Mouse (Mus musculus) urinary bladder, postnatal 36 days (tissue): Measurements from ENCODE around the gene Fgfr2.
A peak's percentile ranks its signal among the peaks of the same experiment; 100 is the strongest.

Experiments
- DNase-seq, 2 experiments: peaks; one replicate each; pipeline ENCODE4 v3.0.0; 2022; ENCODE audit warnings: low spot score in 2 of 2, mixed read lengths in 1 of 2

Gene Fgfr2

DNA sequence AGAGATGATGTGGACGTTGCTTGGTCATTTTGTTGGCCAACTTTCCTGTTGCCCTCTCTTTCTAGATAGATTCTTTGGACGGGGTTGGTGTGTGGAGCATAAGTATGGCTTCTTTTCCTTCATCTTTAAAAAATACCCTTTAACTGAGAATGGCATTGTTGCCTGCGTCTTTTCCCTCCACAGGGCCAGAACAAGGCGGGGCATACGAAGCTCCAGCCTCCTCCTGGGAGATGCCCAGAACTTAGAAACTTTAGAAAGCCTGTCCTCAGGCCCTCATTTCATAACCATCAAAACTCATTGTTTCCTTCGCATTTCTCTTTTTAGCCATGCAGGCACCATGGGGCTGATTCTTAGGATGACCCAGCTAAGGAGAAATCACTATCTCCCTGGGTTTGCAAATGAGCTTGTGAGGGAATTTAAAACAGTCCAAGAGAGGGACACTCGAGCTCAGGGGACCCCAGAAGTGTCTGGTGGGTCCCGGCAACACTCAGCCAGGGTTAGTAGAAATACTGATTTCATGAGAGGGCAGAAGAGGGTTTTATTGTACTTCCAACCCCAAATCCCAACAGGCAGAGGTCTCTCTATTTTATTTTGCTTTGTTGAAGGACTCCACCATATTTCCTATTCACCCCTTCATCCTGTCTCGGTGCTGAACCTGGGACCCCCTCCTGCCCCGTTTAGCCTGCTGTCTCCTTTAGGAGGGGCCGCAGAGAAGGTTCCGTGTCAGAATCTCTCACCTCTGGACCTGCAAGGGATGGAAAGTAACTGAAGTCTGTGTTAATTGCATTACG is 2754.9 kb downstream of the Fgfr2 start:
- no peak for DNase-seq

DNA sequence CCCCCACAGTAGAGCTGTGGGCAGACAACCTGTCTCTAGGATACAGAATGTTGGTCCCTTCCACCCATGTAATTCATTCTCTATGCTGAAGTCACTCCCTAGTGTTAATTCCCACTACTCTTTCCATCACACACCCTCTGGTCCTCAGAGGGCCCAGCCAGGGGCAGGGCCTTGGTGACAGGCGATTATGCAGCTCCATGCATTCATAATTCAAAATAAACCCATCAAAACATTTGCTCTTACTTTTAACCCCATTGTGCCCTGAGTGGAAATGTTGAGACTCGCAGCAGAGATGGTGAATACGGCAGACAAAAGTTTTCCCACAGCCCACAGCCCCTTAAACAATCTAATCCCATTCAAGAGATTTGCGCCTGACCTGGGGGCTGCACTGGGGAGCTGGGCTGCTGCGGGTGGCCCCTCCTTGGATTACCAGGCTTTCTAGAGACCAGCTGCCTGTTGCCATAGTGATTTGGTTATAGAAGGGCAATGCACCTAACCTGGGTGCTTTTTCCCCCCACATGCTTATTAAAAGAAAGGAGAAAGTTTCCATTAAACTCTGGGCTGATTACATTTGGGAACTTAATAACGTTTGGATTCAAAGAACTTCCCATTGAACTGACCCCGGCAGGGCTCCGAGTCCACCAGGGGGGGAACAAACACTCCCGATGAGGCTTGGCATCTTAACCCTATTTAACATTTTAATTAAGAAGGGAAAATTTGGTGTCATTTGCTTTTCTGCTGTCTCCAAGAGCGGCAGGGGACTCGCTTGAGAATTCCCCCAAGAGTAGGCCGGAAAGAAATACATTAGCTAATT is 2755.7 kb downstream of the Fgfr2 start:
- no peak for DNase-seq

DNA sequence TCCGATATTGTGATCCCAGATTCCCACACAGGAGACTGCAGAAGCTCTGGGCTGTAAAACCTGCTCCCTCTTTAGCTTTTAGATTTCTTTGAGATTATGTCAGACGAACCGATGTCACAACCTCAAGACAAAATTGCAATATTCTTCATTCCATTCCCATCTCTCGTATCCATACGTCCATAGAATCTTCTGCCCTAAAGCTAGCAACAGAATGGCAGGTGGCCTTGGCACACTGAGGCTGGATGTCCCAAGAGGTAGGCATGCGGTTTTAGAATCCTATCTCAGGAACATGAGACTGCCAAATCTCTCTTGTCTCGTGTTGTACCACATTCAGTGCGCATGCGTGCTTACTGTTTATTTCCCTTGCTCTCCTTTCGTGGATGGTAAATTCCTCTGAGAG is 2757.4 kb downstream of the Fgfr2 start:
- DNase-seq = no peak

DNA sequence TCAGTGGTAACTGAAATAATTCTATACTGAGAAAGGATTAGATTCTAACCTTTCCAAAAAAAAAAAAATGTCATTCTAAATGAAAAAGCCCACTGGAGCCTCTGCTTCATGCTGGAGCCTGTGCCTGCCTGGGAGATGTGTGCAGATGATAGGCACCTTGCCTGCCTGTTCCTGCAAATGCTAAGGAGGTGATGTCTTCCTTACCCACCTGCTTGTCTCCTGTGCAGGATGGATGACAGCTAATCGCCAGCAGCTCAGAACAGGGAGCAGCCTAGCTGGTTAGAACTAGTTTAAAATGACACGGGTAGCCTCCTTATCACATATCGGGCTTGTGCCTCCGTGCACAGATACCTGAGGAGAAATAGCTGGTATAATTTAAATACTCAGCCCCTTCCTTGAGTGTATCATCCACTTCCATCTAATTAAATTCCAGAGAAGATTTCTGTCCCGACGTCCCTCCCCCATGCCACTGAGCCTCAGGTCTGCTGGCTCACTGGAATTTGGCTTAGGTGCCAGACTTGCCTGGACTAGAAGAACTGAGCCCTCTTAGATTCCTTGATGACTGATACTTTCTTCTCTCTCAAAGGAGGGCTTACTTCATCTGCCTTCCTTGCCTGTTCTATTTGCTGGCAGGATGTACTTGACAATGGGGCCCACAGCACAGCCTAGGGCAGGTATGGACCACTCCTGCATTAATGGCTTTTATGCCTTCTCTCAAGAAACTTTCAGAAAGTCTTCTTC is 2782.6 kb downstream of the Fgfr2 start:
- no peak for DNase-seq

DNA sequence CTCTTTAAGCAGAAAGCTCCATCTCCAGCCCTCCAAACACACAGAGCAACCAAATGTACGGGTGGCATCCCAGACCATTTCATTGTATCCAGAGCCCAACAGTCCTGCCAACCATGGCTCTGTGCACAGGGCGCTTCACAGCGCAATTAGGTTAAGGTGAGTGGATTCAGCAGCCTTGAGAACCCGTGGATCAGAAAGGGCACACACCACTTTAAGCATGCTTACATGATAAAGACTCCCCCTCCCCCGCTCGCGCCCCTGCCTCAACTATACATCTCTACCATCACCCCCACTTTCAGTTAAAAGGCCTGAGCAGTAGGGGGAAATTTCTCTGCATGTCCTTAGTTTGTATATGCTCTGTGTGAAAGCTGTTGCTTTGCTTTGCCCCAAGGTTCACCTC is 2785.5 kb downstream of the Fgfr2 start:
- no peak for DNase-seq

DNA sequence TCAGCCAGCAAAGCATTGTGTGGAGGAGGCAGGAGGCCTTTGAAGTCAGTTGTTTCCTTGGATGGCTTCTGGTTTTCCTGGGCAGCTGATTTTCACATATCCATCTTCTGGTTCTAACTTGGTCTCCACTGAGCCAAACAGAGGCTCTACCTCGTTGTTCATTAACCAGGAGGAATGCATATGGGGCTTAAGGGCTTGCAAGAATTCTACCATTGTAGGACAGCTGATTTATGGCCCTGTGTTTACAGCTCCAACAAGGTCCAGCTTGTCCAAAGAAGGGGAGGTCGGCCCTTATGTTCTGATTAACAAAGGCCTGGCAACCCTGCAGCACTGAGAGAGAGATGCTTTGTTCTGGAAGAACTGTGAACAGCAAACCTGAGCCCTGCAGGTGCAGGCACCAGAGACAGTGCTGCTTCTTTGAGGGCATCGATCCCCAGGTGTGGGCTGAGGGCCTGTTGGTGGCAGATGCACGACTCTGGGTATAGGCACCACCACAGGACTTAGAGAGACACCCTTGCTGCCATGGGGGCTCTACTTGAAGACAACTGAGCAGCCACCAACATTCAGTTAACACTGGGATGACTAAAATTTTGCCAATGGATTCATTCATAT is 2787.6 kb downstream of the Fgfr2 start:
- peak in 1 of 2 experiments; percentile 21 for DNase-seq

DNA sequence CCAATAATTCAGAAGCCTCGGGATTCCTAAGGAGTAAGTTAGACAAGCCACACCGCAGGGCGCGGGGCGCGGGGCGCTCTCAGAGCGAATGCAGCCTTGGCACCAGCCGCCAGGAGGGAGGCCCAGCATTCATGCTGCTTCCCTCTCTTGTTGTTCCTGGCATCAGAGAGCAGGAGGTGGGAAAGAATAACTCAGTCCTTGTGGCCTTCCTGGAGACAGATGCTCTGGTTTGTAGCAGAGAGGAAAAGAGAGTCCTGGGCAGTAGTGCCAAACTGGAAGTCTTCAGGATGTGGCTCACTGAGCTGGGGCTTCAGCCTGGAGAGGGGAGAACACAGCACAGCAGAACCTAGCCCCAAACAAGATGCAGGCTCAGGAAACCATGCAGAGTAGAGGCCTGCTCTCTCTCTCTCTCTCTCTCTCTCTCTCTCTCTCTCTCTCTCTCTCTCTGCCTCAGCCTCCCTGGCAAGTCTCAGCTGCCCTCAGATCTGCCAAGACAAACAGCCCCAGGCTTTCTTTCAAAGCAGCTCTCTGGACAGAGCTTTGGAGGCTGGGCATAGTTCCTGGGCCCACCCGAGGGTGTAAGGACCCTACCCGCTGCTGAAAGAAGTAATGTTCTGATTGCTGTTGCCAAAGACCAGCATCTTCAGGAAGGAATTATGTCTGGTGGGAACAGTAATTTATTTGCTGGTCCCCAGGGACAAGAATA is 2790.5 kb downstream of the Fgfr2 start:
- DNase-seq = no peak

DNA sequence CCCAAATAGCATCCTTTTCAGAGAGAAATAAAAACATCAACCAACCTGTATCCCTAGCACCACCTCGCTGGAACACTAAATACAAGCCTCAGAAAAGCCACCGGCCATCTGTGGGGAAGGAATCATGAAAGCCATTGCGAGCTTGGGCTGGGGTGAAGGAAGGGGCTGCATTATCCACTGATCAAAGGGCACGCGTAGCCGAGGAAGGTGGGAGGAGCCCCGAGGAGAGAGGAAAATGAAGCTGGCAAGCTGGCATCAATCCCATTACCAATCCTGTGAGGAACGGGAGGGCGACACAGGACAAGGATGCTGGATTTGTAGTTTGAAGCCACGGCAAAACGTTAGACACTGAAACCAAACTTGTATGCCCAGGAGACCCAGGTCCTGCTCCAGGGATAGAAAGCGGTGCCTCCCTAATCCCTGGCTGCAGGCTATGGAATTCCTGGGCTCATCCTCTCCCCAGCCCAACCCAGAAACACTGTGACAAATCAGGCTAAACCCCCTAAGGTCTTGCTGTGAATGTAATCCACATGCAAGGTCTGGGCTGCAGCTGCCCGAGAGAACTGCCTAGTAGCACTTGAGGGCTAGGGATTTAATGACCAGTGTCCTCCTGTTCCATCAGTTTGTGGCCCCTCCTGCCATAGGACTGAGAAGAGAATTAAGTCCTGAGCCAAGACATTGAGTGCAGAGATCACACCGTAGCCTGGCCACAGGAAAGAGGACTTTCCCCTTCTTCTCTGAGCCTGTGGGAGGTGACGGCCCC is 2795.4 kb downstream of the Fgfr2 start:
- no peak for DNase-seq

DNA sequence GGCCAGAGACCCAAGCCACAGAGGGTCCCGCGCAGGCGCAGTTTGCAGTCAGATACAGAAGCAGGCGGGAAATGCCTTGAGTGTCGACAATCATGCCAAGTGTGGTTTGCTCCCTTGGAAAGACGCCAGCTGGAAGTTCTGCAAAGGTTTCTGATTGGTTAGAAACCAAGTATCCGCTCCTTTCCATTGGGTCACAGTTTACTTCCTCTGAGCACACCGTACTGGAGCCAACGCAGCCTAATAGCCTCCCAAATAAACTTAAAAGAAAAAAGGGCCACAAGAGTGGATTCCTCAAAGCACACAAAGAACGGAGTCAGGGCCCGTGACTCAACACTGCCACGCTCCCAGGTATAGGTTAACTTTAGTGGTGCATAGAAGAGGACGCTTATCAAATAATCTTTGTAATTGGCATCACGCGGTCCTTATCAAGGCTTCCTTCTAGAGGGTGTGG is 2797.1 kb downstream of the Fgfr2 start:
- peak; percentile 38 to 69 for DNase-seq

DNA sequence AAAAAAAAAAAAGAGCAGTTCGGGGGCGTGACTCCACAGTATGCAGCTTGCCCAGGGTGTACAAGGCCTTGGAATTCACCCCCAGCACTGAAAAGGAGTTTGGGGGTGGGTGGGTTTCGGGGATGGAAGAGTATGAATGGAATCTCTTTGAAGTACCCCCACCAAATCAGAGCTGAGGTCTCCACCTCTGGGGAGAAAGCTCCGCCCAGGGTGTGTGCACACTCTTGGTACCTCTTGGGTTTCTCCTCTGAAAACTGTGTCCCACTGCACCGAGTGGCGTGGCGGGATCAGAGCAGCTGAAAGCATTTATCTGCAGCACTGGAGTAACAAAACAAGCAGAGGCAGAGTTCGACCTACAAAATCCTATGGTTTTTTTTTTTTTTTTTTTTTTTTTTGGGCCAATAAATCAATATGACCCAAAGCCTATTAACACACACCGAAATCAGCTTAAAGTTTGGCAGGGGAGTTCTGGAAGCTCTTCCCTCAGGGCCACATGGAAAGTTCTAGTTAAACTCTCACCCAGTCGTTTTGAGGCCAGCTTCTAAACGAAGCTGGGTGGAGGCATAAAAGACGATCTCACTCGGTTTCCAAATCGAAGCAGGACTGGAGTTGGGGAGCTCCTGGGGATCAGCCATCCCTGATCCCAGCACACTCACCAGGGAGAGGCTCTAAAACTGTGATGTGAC is 2798.3 kb downstream of the Fgfr2 start:
- DNase-seq = no peak

DNA sequence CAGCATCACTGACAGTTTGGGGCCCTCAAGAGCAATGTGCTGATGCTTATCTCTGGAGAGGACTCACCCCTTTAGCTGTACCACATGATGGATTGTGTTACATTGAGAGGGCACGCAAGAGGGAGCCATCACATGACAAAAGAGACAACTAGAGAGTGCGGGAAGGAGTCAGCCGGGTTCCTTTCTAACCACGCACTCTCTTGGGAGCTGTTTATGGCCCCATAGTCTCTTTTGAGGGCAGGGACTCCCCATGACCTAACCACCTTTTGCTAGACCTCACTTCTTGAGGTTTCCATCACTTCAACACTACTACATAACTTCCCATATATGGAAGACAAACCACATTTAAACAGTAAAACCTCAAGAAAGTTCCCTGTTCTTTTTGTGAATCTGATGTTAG is 2799.4 kb downstream of the Fgfr2 start:
- DNase-seq = no peak

DNA sequence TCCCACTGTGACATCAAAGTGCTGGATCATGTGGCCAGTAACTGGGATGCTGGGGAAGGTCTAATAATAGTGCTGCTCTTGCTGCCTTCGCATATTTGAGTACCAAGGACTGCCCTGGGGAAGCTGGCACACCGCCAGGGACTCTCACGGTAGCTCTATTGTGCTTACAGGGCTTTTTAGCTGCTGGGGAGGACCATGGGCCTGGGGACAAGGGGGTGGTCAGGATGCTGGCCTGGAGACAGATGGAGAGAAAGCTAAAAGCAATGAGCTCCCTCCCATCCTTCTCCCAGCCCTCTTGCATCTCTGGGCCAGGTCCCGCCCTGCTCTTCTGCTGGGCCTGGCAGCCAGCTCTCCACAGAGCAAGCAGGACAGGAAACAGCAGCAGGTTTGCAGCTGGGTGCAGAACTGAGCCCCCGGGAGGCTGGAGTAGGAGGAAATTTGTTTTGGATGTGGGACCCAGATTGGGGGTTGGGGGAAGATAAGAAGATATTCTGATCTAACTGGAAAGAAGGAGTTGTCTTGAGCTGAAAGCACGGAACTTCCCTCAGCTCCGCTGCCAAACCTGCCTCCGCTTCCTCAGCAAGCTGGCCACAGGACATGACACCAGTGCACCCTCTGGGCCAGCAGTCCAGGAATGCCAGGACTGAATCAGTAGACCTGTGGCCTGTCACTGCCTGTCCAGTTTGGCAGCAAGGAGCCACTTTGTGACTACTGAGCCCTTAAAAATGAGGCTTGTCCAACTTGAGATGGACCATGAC is 2803.2 kb downstream of the Fgfr2 start:
- peak; percentile 26 to 54 for DNase-seq

DNA sequence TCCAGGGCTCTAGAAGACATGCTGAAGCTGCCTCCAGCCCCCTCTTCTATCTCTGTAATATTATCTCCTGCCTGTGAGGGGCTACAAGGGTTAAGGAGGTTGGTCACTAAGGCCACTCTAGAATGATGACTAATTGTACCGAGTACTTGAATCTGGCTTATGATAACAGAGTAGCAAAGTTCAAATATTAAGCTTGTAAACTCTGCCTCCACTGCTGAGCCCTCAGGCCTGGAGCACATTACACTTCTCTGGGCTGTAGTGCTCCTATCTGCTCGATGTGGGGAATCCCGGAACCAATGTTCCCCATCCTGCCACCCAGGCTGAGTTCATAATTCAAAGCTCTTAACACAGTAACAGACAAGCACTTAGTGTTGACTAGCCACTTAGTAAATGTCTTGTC is 2806.9 kb downstream of the Fgfr2 start:
- DNase-seq = no peak

DNA sequence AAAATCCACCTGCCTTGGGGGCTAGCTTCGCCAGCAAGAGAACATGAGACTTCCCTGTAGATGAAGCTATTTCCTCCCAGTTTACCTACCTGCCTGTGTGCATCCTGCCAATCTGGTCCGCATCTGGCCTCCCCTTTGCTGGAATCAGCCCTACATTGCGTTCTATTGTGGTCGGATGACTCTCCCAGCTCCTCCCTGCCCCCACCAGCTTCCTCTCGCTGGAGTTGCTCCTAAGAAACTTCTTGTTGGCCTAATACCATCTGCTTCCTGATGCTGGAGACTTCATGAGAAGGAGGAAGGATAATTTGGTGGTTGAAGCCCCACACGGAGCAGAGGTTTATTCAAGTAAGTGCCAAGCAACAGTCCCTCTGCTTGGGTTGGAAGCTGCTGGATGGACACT is 2807.9 kb downstream of the Fgfr2 start:
- no peak for DNase-seq

DNA sequence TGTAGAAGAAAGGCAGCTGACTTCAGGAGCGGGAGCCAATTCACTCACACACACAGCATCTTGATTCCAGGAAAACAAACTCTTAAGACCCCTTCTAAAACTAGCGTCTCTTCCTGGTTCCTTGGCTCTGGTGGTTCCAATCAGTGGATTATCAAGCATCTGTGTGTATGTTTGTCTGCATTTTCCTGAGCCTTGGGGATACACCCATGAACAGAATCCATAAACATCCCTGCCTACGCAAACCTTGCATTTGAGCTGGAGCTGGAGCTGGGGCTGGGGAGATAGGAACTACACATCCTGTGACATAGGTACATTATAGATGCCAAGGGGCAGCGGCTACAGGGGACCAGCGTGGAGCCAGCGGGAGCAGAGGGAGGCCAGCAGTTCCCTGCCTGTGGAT is 2808.5 kb downstream of the Fgfr2 start:
- DNase-seq = no peak

DNA sequence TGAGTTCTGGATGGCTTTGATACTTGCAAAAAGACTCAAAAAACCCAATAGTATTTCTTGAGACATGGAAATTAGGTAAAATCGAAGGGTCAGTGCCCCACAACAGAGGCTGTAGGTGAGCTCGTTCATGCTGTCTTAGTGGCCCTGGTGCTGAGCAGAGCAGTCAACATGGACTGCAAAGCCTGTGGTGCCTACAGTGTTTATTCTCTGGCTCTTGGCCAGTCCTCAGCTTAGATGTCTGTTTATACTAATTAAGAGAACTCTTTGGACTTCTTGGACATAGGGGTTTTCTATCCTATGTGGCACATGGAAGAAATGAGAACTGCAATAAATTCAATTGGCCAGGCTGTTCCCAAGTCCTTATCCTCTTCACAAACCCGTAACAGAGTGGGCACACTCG is 2811.8 kb downstream of the Fgfr2 start:
- no peak for DNase-seq

DNA sequence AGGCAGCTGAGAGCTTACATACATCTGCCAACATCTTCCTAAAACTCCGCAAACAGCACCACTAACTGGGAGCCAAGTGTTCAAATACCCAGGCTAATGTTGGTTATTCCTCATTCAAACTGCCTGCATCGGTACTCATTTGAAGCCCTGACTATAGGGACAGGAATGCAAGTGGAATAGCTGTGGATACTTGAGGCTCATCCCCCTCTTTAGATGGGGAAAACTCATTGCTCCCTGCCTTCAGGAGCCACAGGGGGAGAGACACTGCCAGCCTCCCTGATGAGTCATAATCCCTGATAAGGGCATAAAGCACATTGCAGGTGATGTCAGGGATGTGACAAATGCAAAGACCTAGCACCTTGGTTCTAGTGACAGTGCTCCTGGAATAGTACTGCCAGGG is 2814.0 kb downstream of the Fgfr2 start:
- DNase-seq = no peak

DNA sequence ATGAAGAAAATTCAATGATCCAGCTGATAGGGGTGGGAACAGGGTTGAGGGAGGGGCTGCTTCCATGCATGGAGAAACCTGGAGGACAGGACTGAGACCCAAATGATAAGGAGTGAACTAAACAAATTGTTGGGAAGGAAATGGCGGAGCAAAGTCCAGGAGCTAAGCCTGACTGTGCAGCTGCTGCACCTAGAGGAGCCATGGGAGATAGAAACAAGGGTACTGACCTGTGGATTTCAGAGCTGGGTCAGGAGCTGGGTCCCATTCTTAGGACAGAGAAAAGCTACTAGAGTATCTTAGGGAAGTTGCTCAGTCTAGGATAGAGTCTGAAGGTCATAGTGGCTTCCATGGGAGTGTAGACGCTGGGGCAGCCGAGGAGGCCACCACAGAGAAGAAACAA is 2816.1 kb downstream of the Fgfr2 start:
- no peak for DNase-seq

DNA sequence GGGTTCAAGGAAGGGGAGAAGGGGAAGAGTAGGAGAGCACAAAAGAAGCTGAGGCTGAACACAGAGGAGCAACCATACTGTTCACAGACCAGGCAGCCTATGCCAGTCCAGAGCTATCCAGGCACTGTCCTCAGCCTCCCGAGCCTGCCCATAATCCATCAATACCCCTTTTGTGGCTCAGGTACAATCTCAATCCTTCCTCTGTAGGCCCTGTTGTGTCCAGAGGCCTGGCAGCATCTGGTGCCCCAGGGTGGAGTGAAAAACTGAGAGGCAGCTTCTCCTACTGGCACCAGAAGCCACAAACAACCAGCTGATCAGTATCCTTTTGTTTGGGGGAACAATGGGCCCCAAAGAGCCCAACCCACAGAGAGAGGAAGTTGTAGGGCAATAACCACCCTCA is 2818.5 kb downstream of the Fgfr2 start:
- no peak for DNase-seq
